Mouse (Mus musculus) frontal cortex, postnatal 10 days (tissue): ENCODE measurements around the gene Map3k1.
A peak's percentile ranks its signal among the peaks of the same experiment; 100 is the strongest.

ENCODE experiments used
- DNase-seq, 2 experiments: peaks; one replicate each; pipeline ENCODE4 v3.0.0; 2022; ENCODE audit warnings: low spot score in 2 of 2, mixed read lengths in 1 of 2

Map3k1 gene

DNA sequence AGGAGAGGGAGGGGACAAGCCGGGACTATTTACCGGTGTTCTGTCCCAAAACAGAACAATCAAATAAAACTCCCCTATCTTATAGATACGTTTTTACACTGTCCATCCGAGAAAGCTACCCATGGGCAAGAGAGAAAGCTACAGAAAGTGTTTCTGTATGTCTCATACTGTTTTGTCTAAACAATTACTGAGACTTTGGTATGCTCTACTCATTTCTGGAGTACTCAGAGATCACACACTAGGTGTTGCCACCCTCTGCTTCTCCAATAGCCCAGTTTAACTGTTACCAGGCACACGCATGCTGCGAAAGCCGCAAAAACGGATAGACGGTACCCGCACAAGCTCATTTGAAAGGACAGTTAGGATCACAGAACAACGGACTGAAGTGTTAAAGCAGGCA, 17.2 kb downstream of the Map3k1 start:
- no peak for DNase-seq

DNA sequence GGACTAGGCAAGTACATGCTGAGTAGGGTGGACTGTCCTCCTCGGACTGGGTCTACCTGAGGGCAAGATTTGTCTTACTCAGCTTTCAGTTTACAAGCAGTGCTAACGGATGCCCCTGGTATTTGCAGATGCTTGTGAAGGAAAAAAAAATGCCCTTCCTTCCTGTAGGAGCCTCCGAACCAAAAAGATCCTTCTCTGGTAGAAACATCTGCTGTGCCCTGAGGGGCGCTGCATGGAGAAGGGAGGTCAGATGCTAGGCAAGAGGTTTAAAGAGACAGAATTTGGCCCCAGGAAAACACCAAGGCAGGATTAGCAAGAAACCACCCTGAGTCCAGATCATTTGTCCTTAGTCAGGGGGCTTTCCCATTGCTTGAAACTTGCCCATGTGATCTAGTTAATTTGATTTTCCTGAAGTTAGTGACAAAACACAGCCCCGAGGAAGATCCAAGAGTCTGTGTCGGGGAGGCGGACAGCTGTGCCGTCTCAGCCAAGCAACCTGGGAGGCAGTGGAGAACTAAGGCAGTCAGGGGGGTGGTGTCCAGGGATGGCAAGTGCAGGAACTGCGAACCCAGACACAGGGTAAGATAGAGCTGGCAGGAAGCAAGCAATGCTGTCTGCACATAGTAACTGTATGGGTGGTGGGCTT, 19.2 kb downstream of the Map3k1 start:
- DNase-seq = no peak

DNA sequence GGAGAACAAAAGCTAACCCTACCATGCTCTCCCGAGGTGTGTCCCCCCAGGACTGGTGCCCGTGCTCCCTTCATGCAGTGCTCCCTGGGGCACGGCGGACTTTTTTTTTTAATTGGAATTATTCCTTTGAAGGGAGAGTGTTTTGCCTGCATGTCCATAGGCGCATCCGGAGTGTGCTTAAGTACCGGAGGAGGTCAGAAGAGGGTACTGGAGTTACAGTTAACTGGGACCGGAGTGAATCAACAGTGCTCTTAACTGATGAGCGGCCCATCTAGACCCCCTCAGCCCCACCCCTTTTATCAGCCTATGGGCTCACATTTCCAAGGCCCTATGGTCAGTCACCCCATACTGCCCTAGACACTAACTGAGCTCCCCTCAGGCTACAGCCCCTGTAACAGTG, 19.9 kb downstream of the Map3k1 start:
- no peak for DNase-seq

DNA sequence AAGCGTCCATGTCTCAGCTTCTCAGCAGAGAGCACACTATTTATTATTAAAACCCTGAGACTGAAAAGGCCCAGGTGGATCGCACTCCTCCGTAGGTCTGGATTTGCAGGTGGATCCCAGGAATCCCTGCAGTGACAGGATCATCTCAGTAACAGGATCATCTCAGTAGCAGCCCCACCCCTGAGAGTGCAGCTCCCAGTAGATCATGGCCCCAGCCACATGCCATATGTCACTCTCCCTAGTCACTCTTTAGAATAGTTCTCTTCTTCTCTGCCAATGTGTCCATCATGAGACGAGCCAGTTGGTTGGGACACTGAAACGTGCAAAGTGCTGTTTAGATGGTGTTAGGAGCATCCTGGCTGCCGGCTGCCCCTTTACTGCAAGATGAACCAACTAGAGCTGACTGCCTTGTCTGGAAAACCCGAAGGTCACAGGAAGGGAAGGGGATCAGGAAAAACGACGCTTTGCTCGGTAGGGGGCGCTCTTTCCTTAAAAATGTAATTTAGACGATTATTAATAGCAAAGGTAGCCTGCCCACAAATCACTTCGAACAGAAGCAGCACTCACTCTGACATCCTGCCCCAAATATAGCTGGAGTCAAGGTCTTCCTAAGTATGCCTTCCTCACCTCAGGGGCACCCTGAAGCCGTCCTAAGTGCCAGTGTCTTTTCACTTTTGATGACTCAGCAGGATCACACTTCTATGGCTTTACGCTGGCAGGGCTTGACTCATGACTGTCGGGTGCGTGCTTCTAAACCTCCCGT, 20.8 kb downstream of the Map3k1 start:
- DNase-seq = peak in 1 of 2 experiments; percentile 62

DNA sequence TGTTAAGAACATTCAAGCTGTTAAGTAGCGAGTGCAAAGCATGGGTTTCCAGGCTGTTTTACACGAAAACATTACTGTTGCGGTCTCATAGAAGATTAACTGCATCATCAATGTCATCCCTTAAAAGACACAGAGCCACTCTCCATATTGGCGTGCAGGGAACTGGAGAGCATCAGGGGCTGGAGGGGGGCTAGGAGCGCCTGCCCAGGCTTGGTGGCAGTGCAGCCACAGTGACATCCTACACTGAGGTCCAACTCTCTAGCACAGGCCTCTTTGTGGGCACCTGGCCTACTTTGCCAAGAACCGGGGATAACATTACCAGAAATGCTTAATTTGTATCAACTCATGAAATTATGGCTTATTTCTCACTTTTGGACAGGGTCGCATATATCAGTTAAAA, 22.2 kb downstream of the Map3k1 start:
- DNase-seq = no peak

DNA sequence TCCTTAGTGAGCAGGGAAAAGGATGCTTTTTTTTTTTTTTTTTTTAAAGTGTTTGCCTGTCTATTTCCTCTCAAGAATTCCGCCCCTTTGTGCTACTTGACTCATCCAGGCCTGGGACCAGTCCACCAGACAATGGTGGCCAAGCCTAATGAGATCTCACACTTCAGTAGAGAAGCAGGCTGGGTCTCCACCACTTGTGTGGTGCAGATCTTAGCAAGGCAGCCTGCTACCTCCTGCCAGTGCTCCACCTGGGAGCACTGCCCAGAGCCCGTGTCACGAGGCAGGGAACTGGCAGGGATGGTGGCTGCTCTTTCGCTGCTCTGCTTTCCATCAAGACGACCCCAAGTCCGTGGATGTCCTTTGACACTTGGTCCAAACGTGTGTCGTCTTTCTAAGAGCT, 25.3 kb downstream of the Map3k1 start:
- no peak for DNase-seq

DNA sequence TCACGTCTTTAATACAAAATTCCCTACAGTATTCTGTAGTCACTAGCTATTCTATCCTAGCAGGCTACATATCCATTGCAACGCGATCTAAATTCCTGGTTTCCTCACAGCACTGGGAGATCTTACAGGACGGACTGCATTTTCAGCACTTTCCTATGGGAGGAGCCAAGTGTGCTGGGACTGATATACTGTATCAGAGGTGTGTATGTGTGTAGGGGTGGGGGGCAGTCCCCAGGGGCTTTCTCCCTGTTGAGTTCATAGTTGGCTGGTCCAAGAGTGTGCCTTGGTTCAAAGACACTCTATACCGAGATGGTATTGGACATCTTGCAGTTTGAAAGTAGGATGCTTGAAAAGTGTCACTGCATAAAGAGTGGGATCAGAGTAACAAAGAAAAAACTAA, 29.3 kb downstream of the Map3k1 start:
- no peak for DNase-seq

DNA sequence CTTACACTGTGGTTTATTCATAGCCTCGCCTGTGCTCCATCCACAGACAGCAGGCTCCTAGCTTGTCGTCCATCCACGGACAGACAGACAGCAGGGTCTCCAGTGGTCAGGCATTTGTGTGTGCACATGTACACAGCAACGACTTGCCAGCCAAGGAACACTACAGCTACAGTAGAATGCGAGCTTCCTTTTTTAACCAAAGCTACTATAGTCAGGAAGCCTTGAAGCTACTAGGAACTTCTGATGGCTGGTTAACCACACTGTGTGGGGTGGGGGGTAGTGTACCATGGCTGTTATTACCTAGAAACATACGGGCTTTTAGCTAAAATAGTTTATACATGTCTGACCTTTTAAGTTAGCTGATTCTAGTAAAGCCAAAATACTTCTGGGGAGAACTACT, 30.2 kb downstream of the Map3k1 start:
- no peak for DNase-seq

DNA sequence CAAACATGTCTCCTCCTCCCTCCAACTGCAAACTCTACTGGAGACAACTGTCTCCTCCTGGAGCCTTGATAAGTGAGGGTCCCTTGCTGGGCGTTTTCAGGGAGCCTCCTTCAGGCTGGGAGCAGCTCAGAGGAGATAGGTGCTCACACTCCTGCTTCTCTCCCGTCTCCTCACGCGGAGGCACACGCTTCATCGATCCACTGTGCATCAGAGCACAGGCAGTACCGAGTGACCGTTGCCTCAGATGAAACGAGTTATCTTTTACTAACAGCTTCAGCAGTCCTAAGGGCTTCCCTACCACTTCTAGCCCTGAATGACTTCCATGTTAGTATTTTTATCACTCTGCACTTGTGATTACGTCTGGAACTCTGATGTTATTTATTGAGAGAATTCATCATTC, 30.9 kb downstream of the Map3k1 start:
- DNase-seq = no peak

DNA sequence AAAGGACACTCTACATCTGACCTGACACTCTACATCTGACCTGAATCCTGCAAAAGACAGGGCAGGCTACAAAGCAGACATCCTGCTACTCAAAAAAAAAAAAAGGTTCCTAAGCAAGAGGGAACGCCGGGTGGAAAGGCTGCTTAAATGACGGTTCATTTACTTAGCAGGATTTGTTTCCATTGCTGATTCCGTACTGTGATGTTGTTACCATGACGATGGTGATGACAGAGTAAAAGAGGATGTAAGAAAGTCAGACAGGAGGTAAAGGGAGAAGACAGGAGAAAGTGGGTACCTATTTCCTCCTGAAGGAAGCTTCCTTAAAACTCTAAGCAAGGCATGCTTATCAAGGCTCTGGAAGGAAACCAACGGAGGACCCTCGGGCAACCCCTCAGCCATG, 31.6 kb downstream of the Map3k1 start:
- DNase-seq = no peak

DNA sequence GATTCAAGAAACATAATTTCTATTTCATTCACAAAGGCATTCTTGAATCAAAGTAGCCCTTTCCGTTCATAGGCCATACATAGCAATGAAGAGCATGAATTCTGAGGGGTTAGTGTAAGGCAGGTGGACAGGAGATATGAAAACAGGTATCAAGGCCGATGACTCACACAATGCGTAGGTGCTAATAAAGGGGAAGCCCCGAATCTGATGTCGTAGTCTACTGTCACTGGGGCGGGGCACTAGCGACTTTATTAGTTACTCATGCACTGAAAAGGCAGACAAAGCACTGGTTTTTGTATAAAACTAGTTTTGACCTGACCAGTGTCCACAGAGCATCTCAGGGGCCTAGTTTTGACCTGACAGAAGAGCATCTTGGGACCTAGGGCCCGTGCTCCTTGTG, 36.7 kb downstream of the Map3k1 start:
- no peak for DNase-seq

DNA sequence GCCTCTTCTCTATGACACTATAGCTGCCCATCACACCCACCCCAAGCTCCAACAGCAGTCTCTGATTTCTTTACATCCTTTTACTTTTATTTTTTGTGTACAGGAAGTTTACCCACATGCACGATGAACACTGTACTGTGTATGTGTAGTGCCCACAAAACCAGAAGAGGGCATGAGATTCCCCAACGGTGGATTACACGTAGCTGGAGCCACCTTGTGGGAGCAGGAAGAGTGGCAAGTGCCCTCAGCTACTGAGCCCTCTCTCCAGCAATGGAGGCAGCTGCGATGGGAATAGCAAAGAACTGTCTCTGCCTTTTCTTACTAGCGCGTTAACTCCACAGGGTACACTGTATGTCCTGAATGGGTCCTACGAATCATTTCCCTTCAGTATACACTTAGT, 37.6 kb downstream of the Map3k1 start:
- DNase-seq = peak; percentile 40 to 58

DNA sequence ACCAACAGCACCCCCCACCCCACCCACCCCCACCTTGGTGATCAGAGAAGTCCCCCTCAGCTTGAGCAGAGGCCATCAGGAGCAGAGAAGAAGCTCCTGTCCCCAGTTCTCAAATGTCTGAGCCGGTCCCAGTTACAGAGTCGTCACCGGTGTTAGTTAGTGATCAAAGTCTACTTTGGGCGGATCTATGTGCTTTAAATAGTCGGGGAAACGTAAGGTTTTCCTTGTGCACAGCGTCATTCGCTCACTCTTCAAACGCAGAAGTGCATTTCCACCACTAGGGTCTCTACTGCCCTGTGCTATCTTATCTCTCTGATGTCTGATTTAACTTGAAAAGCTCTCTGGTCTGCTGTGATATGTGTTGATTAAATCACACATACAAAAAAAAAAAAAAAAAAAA, 38.0 kb downstream of the Map3k1 start:
- DNase-seq = no peak

DNA sequence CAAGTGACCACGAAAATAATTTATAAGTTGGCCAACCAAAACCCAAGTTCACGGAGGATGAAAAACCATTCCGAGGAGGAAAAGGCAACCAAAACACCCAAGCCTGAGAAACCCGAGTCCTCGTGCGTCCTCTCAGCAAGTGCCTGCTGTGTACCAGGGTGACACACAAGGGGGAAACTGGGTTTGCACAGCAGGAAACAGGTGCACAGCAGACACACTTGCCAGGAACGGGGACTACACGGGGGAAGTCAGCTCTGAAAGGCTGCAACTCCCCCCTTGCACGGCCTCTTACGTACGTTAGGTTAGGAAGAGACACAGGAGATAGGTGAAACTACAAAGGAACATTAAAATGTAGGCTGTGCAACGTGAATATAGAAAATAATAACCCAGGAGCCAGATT, 46.3 kb downstream of the Map3k1 start:
- no peak for DNase-seq

DNA sequence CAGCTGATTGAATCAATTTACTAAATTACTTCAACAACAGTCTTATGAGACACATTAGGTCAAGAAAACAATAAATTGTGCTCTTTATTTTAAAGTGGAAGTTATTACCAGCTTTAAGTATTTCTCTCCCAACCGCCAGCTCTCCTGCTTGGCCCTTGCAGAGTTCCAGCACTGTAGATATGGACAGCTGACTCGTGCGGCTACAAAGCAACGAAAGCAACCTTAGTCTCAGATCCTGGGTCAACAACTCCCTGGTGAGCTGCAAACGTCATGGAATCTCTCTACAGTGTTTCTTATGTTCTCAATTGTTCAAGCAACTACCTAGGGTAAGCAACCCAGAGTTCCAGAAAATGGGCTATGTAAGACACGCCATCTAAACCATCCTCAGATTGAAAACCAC, 51.8 kb downstream of the Map3k1 start:
- no peak for DNase-seq

DNA sequence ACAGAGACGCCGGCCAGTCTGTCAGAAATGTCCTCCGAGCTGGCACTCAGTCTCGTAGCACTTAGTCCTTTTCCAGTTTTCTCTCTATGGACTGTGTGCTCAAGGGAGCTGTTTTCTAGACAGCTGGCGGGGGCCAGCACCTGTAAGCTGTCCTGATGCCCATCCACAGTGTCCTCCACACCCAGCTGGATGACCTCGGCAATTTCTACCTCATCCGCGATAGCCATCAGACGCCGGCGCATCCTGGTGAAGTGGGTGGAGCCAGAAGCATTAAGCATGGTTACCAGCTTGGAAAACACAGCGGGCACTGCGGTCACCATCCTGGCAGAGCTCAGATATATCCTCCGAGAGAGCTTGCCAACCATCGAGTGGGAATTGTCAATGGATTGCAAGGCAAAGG, 52.9 kb downstream of the Map3k1 start:
- DNase-seq = no peak

DNA sequence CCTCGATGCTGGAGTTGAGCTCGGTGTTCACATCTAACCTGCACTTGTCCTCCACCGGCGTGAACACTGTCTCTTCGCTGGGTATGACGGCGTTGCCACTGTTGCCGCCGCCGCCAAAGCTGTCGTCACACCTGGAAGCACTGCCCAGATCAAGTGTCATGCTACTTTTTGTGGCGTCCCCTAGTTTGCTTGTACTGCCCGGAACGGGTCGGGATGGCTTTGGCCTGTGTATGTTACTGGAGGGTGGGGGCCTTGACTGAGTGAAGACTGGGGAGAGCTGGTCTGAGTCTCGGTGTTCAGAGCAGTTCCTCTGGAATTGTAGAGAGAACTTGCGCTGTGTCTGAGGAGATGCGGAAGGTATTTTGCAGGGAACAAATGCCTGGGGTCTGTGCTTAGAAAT, 53.4 kb downstream of the Map3k1 start:
- no peak for DNase-seq

DNA sequence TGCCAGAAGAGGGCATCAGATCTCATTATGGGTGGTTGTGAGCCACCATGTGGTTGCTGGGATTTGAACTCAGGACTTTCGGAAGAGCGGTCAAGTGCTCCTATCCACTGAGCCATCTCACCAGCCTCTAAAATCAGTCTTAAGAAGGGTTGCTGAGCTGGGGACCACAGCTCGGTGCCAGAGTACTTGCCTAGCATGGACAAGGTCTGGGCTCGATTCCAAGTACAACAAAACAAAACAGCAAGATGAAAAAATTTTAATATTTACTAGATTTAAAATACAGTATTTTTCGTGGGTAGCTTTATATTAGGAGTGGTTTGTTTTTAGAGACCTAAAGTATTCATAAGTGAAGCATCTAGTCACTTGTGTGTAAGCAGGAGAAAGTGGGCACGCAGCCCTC, 55.5 kb downstream of the Map3k1 start:
- no peak for DNase-seq

DNA sequence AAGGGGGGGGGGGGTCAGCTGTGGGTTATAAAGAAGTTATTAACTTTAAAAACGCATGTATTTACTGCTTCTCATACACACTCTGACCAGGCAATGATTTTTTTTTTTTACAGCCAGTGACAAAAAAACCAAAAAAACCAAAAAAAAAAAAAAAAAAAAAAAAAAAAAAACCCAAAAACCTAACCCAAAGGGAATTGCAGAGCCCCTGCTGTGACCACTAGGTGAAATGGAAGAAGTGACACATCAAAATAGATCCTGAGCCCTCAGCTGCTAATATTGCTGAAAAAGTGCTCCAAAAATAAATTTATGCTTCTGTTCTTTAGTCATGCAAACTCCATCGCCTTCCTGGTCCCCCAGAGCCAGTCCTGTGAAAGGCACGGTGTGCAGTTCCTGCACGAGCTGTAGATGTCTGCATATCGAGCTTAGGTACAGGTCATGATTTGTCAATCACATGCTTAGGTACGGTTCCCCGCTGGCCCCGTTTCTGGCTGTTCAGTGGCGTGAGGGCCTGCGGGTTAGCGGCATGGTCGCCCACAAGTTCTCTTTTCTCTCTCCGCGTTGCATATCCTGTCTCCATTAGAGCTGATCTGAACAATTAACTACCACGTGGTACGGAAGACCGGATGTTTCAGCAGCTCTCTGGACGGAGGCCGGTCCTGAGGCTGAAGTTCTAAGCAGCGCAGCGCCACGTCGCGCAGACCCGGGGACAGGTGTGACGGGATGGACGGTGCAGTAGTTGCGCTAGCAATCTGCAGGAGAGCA, 60.3 kb downstream of the Map3k1 start:
- DNase-seq = no peak

DNA sequence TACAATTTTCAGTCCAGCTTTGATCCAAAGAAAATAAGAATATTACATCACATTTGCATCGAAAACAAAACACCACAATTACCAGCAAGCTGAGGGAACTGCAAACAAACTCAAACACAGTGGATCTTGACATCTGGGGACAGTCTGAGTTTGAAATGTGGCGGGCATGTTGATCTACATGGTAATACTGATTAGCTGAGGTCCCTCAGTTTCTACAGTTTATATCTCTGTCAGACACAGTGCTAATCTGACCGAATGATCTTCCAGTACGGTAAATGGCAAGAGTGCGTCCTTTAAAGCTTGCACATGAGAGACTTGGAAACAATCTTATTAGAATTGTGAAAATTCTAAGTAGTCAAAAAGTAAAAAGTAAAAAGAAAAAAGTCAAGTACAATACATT, 62.0 kb downstream of the Map3k1 start:
- DNase-seq = no peak

DNA sequence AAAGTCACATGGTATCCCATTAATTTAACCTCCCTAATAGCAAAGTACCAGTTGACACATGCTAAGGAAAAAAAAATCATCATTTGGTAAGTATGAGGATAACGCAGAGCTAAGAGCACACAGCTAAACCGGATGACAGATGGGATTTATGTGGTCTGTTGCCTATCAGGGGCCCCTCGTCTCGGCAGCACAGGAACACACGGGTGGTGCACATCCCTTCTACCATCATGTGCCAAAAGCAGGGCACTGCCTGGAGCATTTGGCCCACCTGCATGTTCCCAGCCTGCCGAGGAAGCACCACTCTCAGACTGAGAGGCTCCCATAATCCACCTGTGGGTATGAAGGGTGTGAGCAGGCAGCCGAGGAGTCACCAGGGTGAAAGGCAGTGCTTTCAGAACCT, 63.6 kb downstream of the Map3k1 start:
- DNase-seq = no peak

DNA sequence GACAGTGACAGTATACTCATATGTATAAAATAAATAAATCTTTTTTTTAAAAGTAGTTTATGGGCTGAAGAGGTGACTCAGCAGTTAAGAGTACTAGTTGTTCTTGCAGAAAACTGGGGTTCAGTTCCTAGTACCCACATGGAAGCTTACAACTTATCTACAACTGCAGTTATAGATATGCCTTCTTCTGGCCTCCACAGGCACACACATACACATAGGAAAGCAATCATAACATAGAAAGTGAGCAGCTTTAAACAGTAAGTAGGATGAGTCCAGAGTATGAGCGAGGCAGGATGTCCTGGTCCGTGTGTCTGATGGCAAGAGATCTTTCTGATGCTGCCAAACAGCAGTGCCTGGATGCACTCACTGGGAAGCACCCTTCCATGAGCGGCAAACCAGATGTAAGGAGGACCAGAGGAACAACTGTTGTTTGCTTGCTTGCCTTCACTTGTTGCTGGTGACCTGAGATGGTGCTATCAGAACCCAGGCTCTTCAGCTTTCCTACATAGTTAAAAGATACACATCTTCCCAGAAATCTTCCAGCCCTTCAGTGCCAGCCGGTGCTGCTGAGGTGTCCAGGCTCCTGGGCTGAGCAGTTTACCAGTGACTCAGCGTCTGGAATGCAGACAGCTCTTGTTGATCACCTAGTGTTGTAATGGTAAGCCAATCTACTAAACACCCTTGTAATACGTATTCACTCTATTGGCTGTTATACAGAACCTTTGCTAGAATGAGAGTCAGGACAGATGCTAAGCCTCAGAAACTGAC, 64.4 kb downstream of the Map3k1 start:
- no peak for DNase-seq
